Mouse (Mus musculus) liver, adult (tissue): ENCODE data around the gene Tpr.

Experiments
- GATA4 ChIP-seq: IDR thresholded peaks from 2 replicates; pipeline ENCODE4 v1.6.1; 2014; ENCODE audit warnings: mild to moderate bottlenecking, low read length; ENCODE audit not compliant: insufficient replicate concordance

The Tpr gene

GRCm38 (mm10) chr1:150392638-150393487, at the start of gene Tpr, which contains the start of gene Odr4:
TSS of gene Tpr (plus strand) at chr1:150392838.
TSS of gene Odr4 (minus strand) at chr1:150393080.
- TF ChIP-seq GATA4, result no peak; the same call in 1 of the 2 replicates

DNA sequence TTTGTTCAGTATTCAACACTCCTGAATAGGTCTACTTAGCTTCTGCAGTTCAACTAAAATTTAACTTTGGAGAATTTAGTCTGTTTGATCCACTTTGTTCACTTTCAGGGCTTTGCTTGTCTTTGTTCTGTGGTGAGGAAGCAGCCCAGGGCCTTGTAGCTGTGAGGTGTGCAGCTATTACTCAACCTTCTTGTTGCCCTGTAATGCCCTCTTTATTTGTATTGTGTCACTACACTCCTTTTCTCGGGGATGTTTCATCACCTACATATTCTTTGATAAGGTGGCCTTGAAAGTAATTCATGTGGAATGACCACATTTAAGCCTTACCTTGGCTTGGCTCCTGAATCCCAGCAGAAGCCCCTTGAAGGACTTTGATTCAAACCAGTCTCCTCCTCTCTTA, 31.8 kb upstream of the Tpr start:
- TF ChIP-seq GATA4, result no peak

DNA sequence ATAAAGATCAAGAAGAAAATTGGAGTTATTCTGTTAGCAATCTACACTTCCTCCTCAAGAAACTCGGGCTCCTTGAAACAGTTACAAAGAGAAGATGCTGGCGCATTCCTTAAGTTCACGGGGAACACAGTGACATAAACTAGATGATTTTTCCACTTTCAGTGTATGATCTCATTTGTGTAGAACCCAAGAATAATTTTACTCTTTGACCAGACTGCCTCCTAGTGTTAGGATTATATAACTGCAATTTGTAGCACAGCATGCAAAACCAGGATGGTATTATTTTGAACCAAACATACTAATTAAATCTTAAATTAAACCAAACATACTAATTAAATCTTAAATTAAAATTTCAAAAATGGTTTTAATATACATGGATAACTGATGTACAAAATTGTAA, 19.7 kb upstream of the Tpr start:
- no peak for TF ChIP-seq GATA4

- no peak for TF ChIP-seq GATA4
Measured at GRCm38 (mm10) chr1:150374247-150374646, 18.4 kb upstream of the Tpr start.

DNA sequence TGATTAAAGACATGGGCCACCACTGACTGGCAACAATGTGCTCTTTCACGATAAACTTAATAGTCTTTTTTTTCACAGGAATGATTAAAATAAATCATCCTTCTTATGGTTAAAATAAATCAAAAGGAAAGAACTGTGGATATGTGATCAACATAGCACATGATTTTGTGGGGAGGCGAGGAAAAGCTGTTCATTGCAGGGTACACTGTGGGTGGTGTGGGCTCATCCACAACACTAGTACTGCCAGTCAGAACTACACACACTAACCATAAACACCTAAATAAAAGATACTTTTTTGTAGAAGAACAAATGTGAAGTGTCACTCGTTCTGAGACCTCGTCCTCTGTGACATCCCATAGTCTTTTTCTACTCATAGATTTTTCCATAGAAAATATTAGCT, 8.5 kb upstream of the Tpr start:
- TF ChIP-seq GATA4, result no peak

GRCm38 (mm10) chr1:150387572-150387971, 5.1 kb upstream of the Tpr start:
- no peak for TF ChIP-seq GATA4

GRCm38 (mm10) chr1:150389390-150390129, 3.1 kb upstream of the Tpr start:
- no peak for TF ChIP-seq GATA4

DNA sequence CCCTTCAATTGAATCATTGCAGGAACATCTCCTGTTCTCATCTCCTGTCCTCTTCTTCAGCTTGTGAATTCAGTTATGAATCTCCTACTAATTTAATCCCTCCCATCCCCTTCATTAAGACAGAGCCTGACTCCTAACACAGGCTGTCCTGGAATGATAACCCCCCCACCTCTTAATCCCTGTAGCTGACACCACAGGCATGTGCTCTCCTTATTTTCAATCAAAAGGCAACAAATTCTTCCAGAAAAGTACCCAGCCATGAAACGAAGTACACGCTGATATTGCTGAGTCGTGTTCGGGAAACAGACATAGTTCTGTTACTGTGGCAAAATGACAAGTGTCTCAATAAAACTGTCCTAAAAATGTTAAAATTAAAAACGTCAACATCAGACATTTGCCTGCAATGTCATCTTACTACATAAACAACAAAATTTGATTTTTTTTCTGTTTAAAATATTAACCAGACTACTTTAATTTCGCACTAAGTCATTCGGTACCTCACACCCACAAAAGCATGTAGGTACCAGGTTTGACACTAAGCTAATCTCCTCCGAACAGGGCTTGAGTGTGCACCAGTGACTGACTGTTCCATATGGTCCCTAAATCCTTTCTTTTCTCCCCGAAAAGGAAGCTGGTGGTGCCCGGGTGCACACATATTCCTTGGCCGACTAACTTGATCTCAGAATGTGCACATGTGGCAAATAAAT, 554 bp upstream of the Tpr start:
- TF ChIP-seq GATA4, result no peak

- TF ChIP-seq GATA4, result no peak
Measured at GRCm38 (mm10) chr1:150393488-150393852, 832 bp downstream of the Tpr start.

- TF ChIP-seq GATA4, result no peak
Measured at GRCm38 (mm10) chr1:150396001-150396400, 3.4 kb downstream of the Tpr start.

- no peak for TF ChIP-seq GATA4
Measured at GRCm38 (mm10) chr1:150403914-150404313, 11.3 kb downstream of the Tpr start.

DNA sequence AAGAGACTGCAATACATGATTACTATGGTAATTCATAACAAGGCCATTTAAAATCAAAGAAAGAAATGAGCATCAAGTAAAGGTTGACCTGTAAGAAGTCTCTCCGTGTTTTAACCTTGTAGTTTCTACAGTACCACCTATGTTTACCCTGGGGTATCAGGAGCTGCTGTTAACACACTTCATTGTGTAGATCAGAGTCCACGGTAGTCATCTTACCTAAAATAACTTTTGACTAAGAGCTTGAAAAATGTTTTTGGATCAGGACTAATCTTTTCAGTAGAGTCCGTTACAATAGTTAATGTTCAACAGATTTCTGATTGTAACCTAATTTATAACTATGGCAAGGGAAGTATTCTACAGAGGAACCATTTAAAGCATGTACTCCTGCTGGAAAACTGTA, 11.9 kb downstream of the Tpr start:
- no peak for TF ChIP-seq GATA4

DNA sequence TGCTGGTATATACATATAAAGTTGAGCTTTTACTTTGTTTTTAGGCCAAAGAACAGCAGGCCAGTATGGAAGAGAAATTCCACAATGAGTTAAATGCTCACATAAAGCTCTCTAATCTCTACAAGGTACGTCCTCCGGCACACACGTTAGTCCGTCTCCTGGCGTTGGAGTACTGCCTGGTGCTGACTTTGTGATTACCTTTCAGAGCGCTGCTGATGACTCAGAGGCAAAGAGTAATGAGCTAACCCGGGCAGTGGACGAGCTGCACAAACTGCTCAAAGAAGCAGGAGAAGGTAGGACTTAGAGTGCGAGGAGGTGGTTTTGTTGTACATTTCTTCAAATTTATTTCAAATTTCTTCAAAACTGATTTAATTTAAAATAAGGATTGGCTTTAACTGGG, 14.6 kb downstream of the Tpr start:
- no peak for TF ChIP-seq GATA4

GRCm38 (mm10) chr1:150409996-150410395, 17.4 kb downstream of the Tpr start:
- TF ChIP-seq GATA4, result no peak

- TF ChIP-seq GATA4, result no peak
Measured at GRCm38 (mm10) chr1:150416006-150416405, 23.4 kb downstream of the Tpr start.

DNA sequence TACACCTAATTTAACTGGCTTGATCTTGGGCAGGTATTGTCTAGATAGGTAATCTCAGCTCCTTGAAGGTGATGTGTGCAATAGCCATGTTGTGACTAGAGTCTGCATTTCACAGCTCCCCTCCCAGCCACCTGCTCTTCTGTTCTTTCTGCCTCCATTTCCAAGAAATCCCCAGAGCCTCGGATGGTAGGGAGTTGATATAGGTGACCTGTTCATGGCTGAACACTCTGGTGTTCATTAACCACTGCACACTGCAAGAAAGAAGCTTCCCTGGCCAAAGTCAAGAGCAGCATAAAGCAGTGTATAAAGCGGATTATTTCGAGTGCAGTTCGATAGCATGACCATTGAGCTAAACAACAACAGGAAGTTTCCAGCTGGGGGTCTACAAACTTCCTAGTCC, 25.8 kb downstream of the Tpr start:
- TF ChIP-seq GATA4, result no peak
